Mouse (Mus musculus) embryonic facial prominence, embryonic 15.5 days (tissue): ENCODE results near the gene Casz1. TPM values are rescaled to one million over a fixed set of nuclear protein-coding genes. Genes with fewer than 3 reads are reported as not detected.

ENCODE experiments used
- ATAC-seq: fragments of 200-750 bp; cut with Nextera tagmentation; 2 replicates; pipeline ENCODE4 v1.8.0; 2017; ENCODE audit warnings: low read depth, moderate TSS enrichment; ENCODE audit not compliant: insufficient number of reproducible peaks, low FRiP score, low TSS enrichment
- H3K27ac ChIP-seq: fragments of 300-500 bp; sonication (generic); replicated peaks from 2 replicates; pipeline ENCODE4 v1.5.1; 2015; ENCODE audit warnings: mild to moderate bottlenecking, inconsistent platforms
- H3K27me3 ChIP-seq: fragments of 300-500 bp; sonication (generic); 2 replicates; pipeline ENCODE4 v1.6.1; 2015; ENCODE audit warnings: inconsistent platforms
- H3K36me3 ChIP-seq: fragments of 300-500 bp; sonication (generic); 2 replicates; pipeline ENCODE4 v1.6.1; 2015; ENCODE audit warnings: mild to moderate bottlenecking, inconsistent platforms
- H3K4me1 ChIP-seq: fragments of 300-500 bp; sonication (generic); 2 replicates; pipeline ENCODE4 v1.6.1; 2015; ENCODE audit warnings: inconsistent platforms
- H3K4me2 ChIP-seq: fragments of 300-500 bp; sonication (generic); replicated peaks from 2 replicates; pipeline ENCODE4 v1.6.1; 2015; ENCODE audit warnings: mild to moderate bottlenecking, inconsistent platforms
- H3K4me3 ChIP-seq: fragments of 300-500 bp; sonication (generic); replicated peaks from 2 replicates; pipeline ENCODE4 v1.5.1; 2015; ENCODE audit warnings: mild to moderate bottlenecking, inconsistent platforms
- H3K9ac ChIP-seq: fragments of 300-500 bp; sonication (generic); 2 replicates; pipeline ENCODE4 v1.6.1; 2015; ENCODE audit warnings: inconsistent platforms
- H3K9me3 ChIP-seq: fragments of 300-500 bp; sonication (generic); replicated peaks from 2 replicates; pipeline ENCODE4 v1.6.1; 2016; ENCODE audit warnings: inconsistent platforms
- WGBS: fragments of 180-500 bp; shearing (Covaris S2); methylation state at CpG from one replicate; pipeline ENCODE4 v1.1.7; 2015; 5-methylcytosine and 5-hydroxymethylcytosine counted together
- polyA plus RNA-seq: library from polyadenylated mRNA; unstranded; fragments of >200 nt; fragmentation: Nextera tagmentation; extraction: Ambion mirVana; gene quantifications from 2 replicates; pipeline ENCODE4 v1.2.1, GENCODE M21; 2015

Casz1 gene
- polyA plus RNA-seq, 1 experiment from 2014 or later: 11.2 TPM

- Histone ChIP-seq H3K27ac (no peak overlapping the region), H3K27me3 (peaks cover 58% of the 10 kb centered on the region), H3K36me3 (no peaks in the 10 kb centered on the region), H3K4me2 (no peak overlapping the region), H3K9ac (no peak overlapping the region), H3K9me3 (no peaks in the 10 kb centered on the region), H3K4me3 (no peak overlapping the region), H3K4me1 (peaks cover 47% of the 10 kb centered on the region)
- 16% methylated on average over 8 of the region's 8 CpGs for WGBS
- peak; percentile 49; the same call in 1 of the 2 replicates for ATAC-seq
Observed at GRCm38 (mm10) chr4:148926459-148926858, 122.2 kb downstream of the Casz1 start.

GRCm38 (mm10) chr4:148928316-148928715 is 124.1 kb downstream of the Casz1 start:
- no peaks in the 10 kb centered on the region for H3K9me3 ChIP-seq
- no peak overlapping the region for H3K9ac ChIP-seq
- H3K36me3 ChIP-seq: no peaks in the 10 kb centered on the region
- 65% methylated on average over 9 of the region's 9 CpGs for WGBS
- H3K4me1 ChIP-seq: peaks cover 33% of the 10 kb centered on the region
- H3K4me2 ChIP-seq: no peak overlapping the region
- peaks cover 40% of the 10 kb centered on the region for H3K27me3 ChIP-seq
- no peak for ATAC-seq
- H3K4me3 ChIP-seq: no peak overlapping the region
- no peak overlapping the region for H3K27ac ChIP-seq

DNA sequence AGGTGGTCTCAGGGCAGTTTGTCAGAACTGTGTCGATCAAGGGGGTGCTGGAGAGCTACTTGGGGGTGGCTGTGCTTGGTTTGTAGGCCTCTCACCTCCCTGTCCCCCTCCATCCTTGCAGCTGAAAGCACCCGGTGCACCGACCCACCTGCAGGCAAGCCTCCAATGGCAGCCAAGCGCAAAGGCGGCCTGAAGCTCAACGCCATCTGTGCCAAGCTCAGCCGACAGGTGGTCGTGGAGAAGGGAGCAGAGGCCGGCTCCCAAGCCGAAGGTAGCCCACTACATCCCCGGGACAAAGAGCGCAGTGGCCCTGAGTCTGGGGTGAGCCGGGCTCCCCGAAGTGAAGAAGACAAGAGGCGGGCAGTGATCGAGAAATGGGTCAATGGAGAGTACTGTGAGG is 124.6 kb downstream of the Casz1 start:
- H3K27ac ChIP-seq: no peak overlapping the region
- H3K9ac ChIP-seq: no peak overlapping the region
- peaks cover 30% of the 10 kb centered on the region for H3K4me1 ChIP-seq
- no peaks in the 10 kb centered on the region for H3K36me3 ChIP-seq
- peaks cover 39% of the 10 kb centered on the region for H3K27me3 ChIP-seq
- no peak overlapping the region for H3K4me2 ChIP-seq
- ATAC-seq: no peak
- no peaks in the 10 kb centered on the region for H3K9me3 ChIP-seq
- no peak overlapping the region for H3K4me3 ChIP-seq
- 91% methylated on average over 16 of the region's 16 CpGs for WGBS

DNA sequence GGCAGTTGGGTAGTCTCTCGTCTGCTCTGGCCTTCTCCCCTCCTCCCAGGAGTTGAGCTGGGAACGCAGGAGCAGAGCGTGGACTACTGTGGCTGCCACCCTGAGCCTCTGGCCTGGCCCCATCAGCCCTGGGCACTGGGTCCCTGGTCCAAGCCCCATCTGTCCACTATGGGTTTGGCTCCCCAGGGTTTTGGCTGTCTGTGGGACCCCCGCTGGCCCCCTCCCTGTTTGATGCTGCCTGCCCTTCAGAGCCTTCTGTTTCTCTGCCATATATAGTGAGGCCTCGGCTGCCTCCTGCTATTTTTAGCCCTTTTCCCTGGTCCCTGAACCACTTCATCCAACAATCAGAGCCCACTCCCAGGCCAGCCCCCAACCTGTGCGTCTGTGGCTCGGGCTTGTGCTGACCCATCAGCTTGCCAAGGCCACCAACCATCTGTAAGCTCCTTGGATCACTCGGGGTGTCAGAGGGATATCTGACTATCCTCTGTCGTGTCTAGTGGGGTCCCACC is 126.5 kb downstream of the Casz1 start:
- Histone ChIP-seq H3K4me3 (no peak overlapping the region), H3K27me3 (peaks cover 21% of the 10 kb centered on the region; the same call in 1 of the 2 replicates), H3K9ac (no peak overlapping the region), H3K4me2 (no peak overlapping the region), H3K36me3 (no peaks in the 10 kb centered on the region), H3K9me3 (no peaks in the 10 kb centered on the region), H3K27ac (no peak overlapping the region), H3K4me1 (peaks cover 34% of the 10 kb centered on the region)
- WGBS: 68% methylated on average over 9 of the region's 9 CpGs
- no peak for ATAC-seq

DNA sequence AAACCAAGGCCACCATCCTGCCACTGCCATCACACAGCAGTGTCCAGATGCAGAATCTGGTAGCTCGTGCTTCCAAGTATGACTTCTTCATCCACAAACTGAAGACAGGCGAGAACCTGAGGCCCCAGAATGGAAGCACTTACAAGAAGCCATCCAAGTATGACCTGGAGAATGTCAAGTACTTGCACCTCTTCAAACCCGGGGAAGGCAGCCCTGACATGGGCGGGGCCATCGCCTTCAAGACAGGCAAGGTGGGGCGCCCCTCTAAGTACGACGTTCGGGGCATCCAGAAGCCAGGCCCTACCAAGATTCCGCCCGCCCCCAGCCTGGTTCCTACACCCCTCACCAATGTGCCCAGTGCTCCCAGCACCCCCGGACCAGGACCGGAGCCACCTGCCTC is 128.9 kb downstream of the Casz1 start:
- H3K4me3 ChIP-seq: no peak overlapping the region
- H3K27ac ChIP-seq: no peak overlapping the region
- 81% methylated on average over 13 of the region's 13 CpGs for WGBS
- ATAC-seq: no peak
- H3K4me2 ChIP-seq: no peak overlapping the region
- H3K36me3 ChIP-seq: no peaks in the 10 kb centered on the region
- H3K4me1 ChIP-seq: peaks cover 16% of the 10 kb centered on the region
- H3K27me3 ChIP-seq: peaks cover 10% of the 10 kb centered on the region; the same call in 1 of the 2 replicates
- H3K9me3 ChIP-seq: no peaks in the 10 kb centered on the region
- no peak overlapping the region for H3K9ac ChIP-seq

GRCm38 (mm10) chr4:148935211-148935610 is 131.0 kb downstream of the Casz1 start:
- H3K4me3 ChIP-seq: no peak overlapping the region
- no peaks in the 10 kb centered on the region for H3K36me3 ChIP-seq
- 0 out of 2 replicates have a peak, but pooled peaks have one; percentile 30 for ATAC-seq
- peaks cover 13% of the 10 kb centered on the region for H3K4me1 ChIP-seq
- peaks cover 15% of the 10 kb centered on the region for H3K27me3 ChIP-seq
- H3K27ac ChIP-seq: no peak overlapping the region
- H3K9me3 ChIP-seq: no peaks in the 10 kb centered on the region
- no peak overlapping the region for H3K9ac ChIP-seq
- WGBS: 52% methylated on average over 13 of the region's 13 CpGs
- H3K4me2 ChIP-seq: no peak overlapping the region

DNA sequence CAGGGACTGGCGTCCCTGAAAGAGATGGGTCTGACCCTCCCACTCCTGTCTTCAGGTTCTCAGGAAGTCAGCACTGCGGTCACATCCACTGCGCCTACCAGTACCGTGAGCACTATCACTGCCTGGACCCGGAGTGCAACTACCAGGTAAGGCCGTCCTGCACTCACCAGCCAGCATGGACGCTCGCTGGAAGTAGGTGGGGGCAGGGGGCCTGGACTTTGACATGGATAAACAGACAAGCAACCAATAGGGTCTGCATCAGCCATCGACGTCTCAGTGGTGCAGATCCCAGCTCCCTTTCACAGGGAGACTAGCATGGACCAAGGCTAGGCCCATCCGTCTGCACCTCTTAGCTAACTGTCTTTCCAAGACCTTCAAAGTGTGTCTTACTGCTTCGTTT is 131.9 kb downstream of the Casz1 start:
- no peak overlapping the region for H3K4me3 ChIP-seq
- no peak overlapping the region for H3K4me2 ChIP-seq
- H3K36me3 ChIP-seq: no peaks in the 10 kb centered on the region
- H3K27ac ChIP-seq: no peak overlapping the region
- 84% methylated on average over 12 of the region's 12 CpGs for WGBS
- ATAC-seq: no peak
- peaks cover 22% of the 10 kb centered on the region for H3K4me1 ChIP-seq
- H3K9ac ChIP-seq: no peak overlapping the region
- peaks cover 14% of the 10 kb centered on the region for H3K27me3 ChIP-seq
- H3K9me3 ChIP-seq: no peaks in the 10 kb centered on the region

GRCm38 (mm10) chr4:148936727-148937126 is 132.5 kb downstream of the Casz1 start:
- Histone ChIP-seq H3K4me3 (no peak overlapping the region), H3K36me3 (no peaks in the 10 kb centered on the region), H3K9ac (no peak overlapping the region), H3K9me3 (no peaks in the 10 kb centered on the region), H3K4me1 (peaks cover 25% of the 10 kb centered on the region), H3K4me2 (no peak overlapping the region), H3K27ac (no peak overlapping the region), H3K27me3 (peaks cover 16% of the 10 kb centered on the region)
- no peak for ATAC-seq
- 84% methylated on average over 12 of the region's 12 CpGs for WGBS

- 85% methylated on average over 26 of the region's 26 CpGs for WGBS
- Histone ChIP-seq H3K4me1 (peaks cover 25% of the 10 kb centered on the region), H3K9ac (no peak overlapping the region), H3K4me3 (no peak overlapping the region), H3K9me3 (no peaks in the 10 kb centered on the region), H3K27me3 (peaks cover 16% of the 10 kb centered on the region), H3K36me3 (no peaks in the 10 kb centered on the region), H3K4me2 (no peak overlapping the region), H3K27ac (no peak overlapping the region)
- ATAC-seq: no peak
Observed at GRCm38 (mm10) chr4:148938546-148938945, 134.3 kb downstream of the Casz1 start.

DNA sequence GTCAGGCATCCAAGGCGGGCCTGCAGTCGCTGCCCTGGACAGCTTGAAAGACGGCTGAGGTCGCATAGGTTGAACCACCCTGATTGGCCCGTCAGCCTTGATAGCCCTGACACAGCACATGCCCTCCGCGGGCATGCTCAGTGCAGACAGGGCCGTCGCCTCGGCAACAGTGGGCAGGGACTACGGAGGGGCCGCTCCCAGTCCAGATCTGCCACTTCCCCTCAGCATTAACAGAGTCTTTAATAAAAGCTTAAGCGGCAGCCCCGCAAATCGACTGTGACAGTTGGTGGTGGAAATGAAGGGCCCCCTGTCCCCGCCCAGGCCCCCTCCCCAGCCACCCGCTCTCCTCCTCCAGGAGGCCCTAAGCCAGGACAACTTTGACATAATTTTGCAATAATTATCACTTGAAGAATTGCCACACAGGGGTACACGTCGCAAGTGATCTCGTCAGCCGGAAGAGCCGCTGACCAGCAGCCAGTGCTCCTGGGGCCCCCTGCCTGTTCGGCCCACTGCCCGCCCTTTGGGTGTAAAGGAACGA is 136.5 kb downstream of the Casz1 start:
- 13% methylated on average over 25 of the region's 25 CpGs for WGBS
- no peak overlapping the region for H3K9ac ChIP-seq
- peaks cover 16% of the 10 kb centered on the region for H3K27me3 ChIP-seq

GRCm38 (mm10) chr4:148941321-148941720 is 137.1 kb downstream of the Casz1 start:
- H3K9me3 ChIP-seq: no peaks in the 10 kb centered on the region
- no peak overlapping the region for H3K4me2 ChIP-seq
- no peak overlapping the region for H3K4me3 ChIP-seq
- peaks cover 25% of the 10 kb centered on the region for H3K4me1 ChIP-seq
- peaks cover 16% of the 10 kb centered on the region for H3K27me3 ChIP-seq
- no peaks in the 10 kb centered on the region for H3K36me3 ChIP-seq
- no peak overlapping the region for H3K27ac ChIP-seq
- H3K9ac ChIP-seq: no peak overlapping the region
- ATAC-seq: no peak
- WGBS: 53% methylated on average over 11 of the region's 11 CpGs

More for the DNA sequence above, 136.5 kb downstream of the Casz1 start:
- 0 out of 2 replicates have a peak overlapping the region, but pooled peaks have one; percentile 7 for H3K4me3 ChIP-seq
- H3K27ac ChIP-seq: no peak overlapping the region
- peak overlapping the region; percentile 38 for H3K4me2 ChIP-seq
- H3K4me1 ChIP-seq: peaks cover 23% of the 10 kb centered on the region
- peak; percentile 71 for ATAC-seq
- H3K36me3 ChIP-seq: no peaks in the 10 kb centered on the region
- H3K9me3 ChIP-seq: no peaks in the 10 kb centered on the region

DNA sequence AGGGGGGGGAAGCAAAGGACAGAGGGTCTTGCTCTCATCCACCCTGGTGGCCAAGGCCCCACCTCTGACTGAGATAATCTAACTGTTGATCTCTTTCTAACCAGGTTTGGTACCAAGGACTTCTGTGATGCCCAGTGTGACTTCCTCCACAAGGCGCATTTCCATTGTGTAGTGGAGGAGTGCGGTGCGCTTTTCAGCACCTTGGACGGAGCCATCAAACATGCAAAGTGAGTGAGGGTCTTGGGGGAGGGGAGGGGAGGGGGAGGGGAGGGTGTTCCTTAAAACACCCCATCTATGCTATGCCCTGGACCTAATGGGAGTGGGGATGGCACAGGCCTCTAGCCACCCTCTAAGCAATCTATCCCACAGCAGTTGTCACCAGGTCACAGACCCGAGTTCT is 138.9 kb downstream of the Casz1 start:
- Histone ChIP-seq H3K9ac (no peak overlapping the region), H3K4me2 (no peak overlapping the region), H3K4me3 (no peak overlapping the region), H3K4me1 (peaks cover 38% of the 10 kb centered on the region), H3K9me3 (no peaks in the 10 kb centered on the region), H3K27me3 (peaks cover 21% of the 10 kb centered on the region), H3K36me3 (no peaks in the 10 kb centered on the region), H3K27ac (no peak overlapping the region)
- 23% methylated on average over 4 of the region's 5 CpGs for WGBS
- ATAC-seq: no peak
